ENCODE assay signal across 8 mouse cellular contexts in the genomic region with DNA sequence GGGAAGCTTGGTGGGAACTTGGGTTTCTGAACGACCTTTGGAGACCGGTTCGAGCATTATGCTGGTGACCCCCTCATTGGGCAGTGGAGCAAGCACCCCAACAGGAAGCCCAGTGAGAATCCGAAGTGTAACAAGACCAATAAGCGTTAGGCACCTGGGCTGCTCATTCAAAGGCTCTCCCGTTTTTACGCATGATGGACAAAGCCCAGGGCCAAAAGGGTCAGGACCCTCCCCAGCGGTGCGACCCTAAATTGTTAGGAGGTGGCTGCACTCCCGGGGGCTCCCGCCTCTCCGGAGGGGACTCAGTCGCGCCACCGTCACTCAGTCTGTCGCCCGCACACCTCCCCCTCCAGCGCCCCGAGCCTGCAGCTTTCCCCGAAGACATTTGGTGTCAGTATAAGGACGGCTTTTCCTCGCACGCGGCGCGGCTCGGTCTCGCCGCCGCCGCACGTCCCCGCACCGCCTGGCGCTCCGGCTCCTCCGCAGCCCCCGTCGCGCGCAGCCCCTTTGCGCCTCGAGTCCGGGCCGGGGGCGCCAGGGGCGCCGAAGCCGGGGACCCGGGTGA. TPM values are rescaled to one million over a fixed set of nuclear protein-coding genes. Genes with fewer than 3 reads are reported as not detected.
DNase-seq lines count a peak whose midpoint lies in the region; ATAC-seq and TF ChIP-seq lines count a peak whose summit lies in the region.

Gene Cacna1i (plus strand): TSS at position 388 of the 565 bp plus-strand sequence.

- peaks cover 16% of the 10 kb centered on the region for H3K4me1 ChIP-seq in heart, embryonic 13.5 days
- H3K4me1 ChIP-seq in embryonic facial prominence, embryonic 11.5 days (ENCODE audit: control insufficient read depth, insufficient read depth, low read length) = no peaks in the 10 kb centered on the region
- no peaks in the 10 kb centered on the region for H3K4me1 ChIP-seq in intestine, postnatal 0 days (replicated peaks; ENCODE audit: control insufficient read depth, insufficient read depth, low read length)
- peaks cover 40% of the 10 kb centered on the region for H3K4me1 ChIP-seq in midbrain, embryonic 13.5 days (replicated peaks)

- H3K9me3 ChIP-seq in heart, embryonic 13.5 days = no peaks in the 10 kb centered on the region
- H3K9me3 ChIP-seq in embryonic facial prominence, embryonic 11.5 days (replicated peaks; ENCODE audit: control insufficient read depth, low read length) = no peaks in the 10 kb centered on the region
- no peaks in the 10 kb centered on the region for H3K9me3 ChIP-seq in intestine, postnatal 0 days (ENCODE audit: control insufficient read depth)
- no peaks in the 10 kb centered on the region for H3K9me3 ChIP-seq in midbrain, embryonic 13.5 days

- no peak within 1 kb of the TSS for H3K27ac ChIP-seq in heart, embryonic 13.5 days (replicated peaks)
- no peak within 1 kb of the TSS for H3K27ac ChIP-seq in embryonic facial prominence, embryonic 11.5 days (replicated peaks; ENCODE audit: low read depth, low read length)
- H3K27ac ChIP-seq in intestine, postnatal 0 days (ENCODE audit: low read depth, low read length) = no peak within 1 kb of the TSS
- no peak within 1 kb of the TSS for H3K27ac ChIP-seq in midbrain, embryonic 13.5 days

- peaks cover 99% of the 10 kb centered on the region for H3K27me3 ChIP-seq in heart, embryonic 13.5 days (replicated peaks)
- peaks cover 45% of the 10 kb centered on the region for H3K27me3 ChIP-seq in embryonic facial prominence, embryonic 11.5 days (ENCODE audit: control insufficient read depth, insufficient read depth, low read length)
- peaks cover 41% of the 10 kb centered on the region for H3K27me3 ChIP-seq in intestine, postnatal 0 days (replicated peaks; ENCODE audit: control insufficient read depth, insufficient read depth, low read length)
- peaks cover 76% of the 10 kb centered on the region for H3K27me3 ChIP-seq in midbrain, embryonic 13.5 days

- peak within 1 kb of the TSS; percentile 82 for H3K4me2 ChIP-seq in heart, embryonic 13.5 days
- peak within 1 kb of the TSS; percentile 96 for H3K4me2 ChIP-seq in embryonic facial prominence, embryonic 11.5 days (ENCODE audit: low read depth, low read length)
- peak within 1 kb of the TSS; percentile 65 for H3K4me2 ChIP-seq in intestine, postnatal 0 days (replicated peaks; ENCODE audit: low read depth)
- H3K4me2 ChIP-seq in midbrain, embryonic 13.5 days (replicated peaks) = peak within 1 kb of the TSS; percentile 86

- no peak for DNase-seq in heart, adult 18-20 months
- peak; percentile 22 for DNase-seq in Muller cell, postnatal 12 days (ENCODE audit: inconsistent ontology term)
- no peak for DNase-seq in embryonic facial prominence, embryonic 11.5 days (ENCODE audit: low spot score)
- no peak for DNase-seq in adrenal gland, postnatal 25 days

- H3K9ac ChIP-seq in heart, embryonic 13.5 days = peak within 1 kb of the TSS; percentile 58
- peak within 1 kb of the TSS; percentile 34; the same call in 1 of the 2 replicates for H3K9ac ChIP-seq in embryonic facial prominence, embryonic 11.5 days (replicated peaks; ENCODE audit: low read length)
- H3K9ac ChIP-seq in intestine, postnatal 0 days (ENCODE audit: low read depth, low read length) = no peak within 1 kb of the TSS
- H3K9ac ChIP-seq in midbrain, embryonic 13.5 days (replicated peaks) = peak within 1 kb of the TSS; percentile 68

- no peak for ATAC-seq in heart, embryonic 13.5 days (ENCODE audit: extremely low read depth, insufficient number of reproducible peaks, low FRiP score, low TSS enrichment)
- no peak for ATAC-seq in embryonic facial prominence, embryonic 11.5 days (replicated peaks; ENCODE audit: insufficient number of reproducible peaks, low FRiP score, low TSS enrichment, low read depth)
- ATAC-seq in intestine, postnatal 0 days = no peak
- ATAC-seq in midbrain, embryonic 13.5 days = peak; percentile 70
- no peak for ATAC-seq in activated CD4-positive, CD25-positive, alpha-beta regulatory T cell, adult 4 months

- no peak for TF ChIP-seq CTCF in intestine, postnatal 0 days (IDR thresholded peaks at IDR 0.05; ENCODE audit: low read depth)

- peak within 1 kb of the TSS; percentile 54 for H3K4me3 ChIP-seq in heart, embryonic 13.5 days
- H3K4me3 ChIP-seq in embryonic facial prominence, embryonic 11.5 days (ENCODE audit: low read depth, low read length) = peak within 1 kb of the TSS; percentile 45
- H3K4me3 ChIP-seq in intestine, postnatal 0 days (ENCODE audit: low read depth, low read length) = peak within 1 kb of the TSS; percentile 39
- H3K4me3 ChIP-seq in midbrain, embryonic 13.5 days (replicated peaks) = peak within 1 kb of the TSS; percentile 57

- WGBS in heart, embryonic 13.5 days = 2% methylated on average over 46 of the region's 50 CpGs
- under 1% methylated on average over 49 of the region's 50 CpGs for WGBS in embryonic facial prominence, embryonic 11.5 days
- 2% methylated on average over 38 of the region's 50 CpGs for WGBS in intestine, postnatal 0 days
- under 1% methylated on average over 50 of the region's 50 CpGs for WGBS in midbrain, embryonic 13.5 days

- H3K36me3 ChIP-seq in heart, embryonic 13.5 days = no peaks in the 10 kb centered on the region
- H3K36me3 ChIP-seq in embryonic facial prominence, embryonic 11.5 days (replicated peaks; ENCODE audit: control insufficient read depth, insufficient read depth, low read depth, low read length) = no peaks in the 10 kb centered on the region
- no peaks in the 10 kb centered on the region for H3K36me3 ChIP-seq in intestine, postnatal 0 days (ENCODE audit: control insufficient read depth, insufficient read depth)
- no peaks in the 10 kb centered on the region for H3K36me3 ChIP-seq in midbrain, embryonic 13.5 days

RNA-seq across cellular contexts. Expression of gene Cacna1i, which starts in this region (rescaled TPM):
- not detected in 2 replicates for polyA plus RNA-seq in heart, embryonic 13.5 days (2015; fragmentation: Nextera tagmentation; extraction: Ambion mirVana)
- under 1 TPM in 1 of 2 experiments, not detected in 1; 0.18 TPM for total RNA-seq in heart, adult 18-20 months (2021)
- 0.11 TPM in 1 of 2 replicates, not detected in the other for polyA plus RNA-seq in embryonic facial prominence, embryonic 11.5 days (2014; fragmentation: Nextera tagmentation; extraction: Ambion mirVana)
- polyA plus RNA-seq in intestine, postnatal 0 days (2015; fragmentation: Nextera tagmentation; extraction: Ambion mirVana) = 0.03 TPM in 1 of 2 replicates, not detected in the other
- 0.32 and 0.50 TPM in 2 replicates for polyA plus RNA-seq in midbrain, embryonic 13.5 days (2015; fragmentation: Nextera tagmentation; extraction: Ambion mirVana)
- under 1 TPM; 0.09 to 0.11 TPM for polyA plus RNA-seq in activated CD4-positive, CD25-positive, alpha-beta regulatory T cell, adult 4 months (2017; shearing (Covaris generic))
- 0.94 and 1.6 TPM in 2 replicates for total RNA-seq in adrenal gland, postnatal 25 days (2021)

Comparison
In these comparisons a context has a peak if more than half of its experiments do, and no peak if none do; other contexts are left out.
1. Peak in ATAC-seq, H3K4me3 ChIP-seq, H3K9ac ChIP-seq and H3K4me2 ChIP-seq in midbrain, embryonic 13.5 days; RNA of the gene not detected or under 1 TPM.